Mouse (Mus musculus) CD4-positive, CD25-positive, alpha-beta regulatory T cell (primary cell): ENCODE results near the gene Usp46. TPM values are rescaled to one million over a fixed set of nuclear protein-coding genes. Genes with fewer than 3 reads are reported as not detected.

Experiments
- polyA plus RNA-seq: library from polyadenylated mRNA; unstranded; fragments of 100-300 nt; shearing (Covaris generic); gene quantifications from one replicate; pipeline ENCODE4 v1.2.1, GENCODE M21; 2017

Usp46 gene
- 10.8 TPM for polyA plus RNA-seq

DNA sequence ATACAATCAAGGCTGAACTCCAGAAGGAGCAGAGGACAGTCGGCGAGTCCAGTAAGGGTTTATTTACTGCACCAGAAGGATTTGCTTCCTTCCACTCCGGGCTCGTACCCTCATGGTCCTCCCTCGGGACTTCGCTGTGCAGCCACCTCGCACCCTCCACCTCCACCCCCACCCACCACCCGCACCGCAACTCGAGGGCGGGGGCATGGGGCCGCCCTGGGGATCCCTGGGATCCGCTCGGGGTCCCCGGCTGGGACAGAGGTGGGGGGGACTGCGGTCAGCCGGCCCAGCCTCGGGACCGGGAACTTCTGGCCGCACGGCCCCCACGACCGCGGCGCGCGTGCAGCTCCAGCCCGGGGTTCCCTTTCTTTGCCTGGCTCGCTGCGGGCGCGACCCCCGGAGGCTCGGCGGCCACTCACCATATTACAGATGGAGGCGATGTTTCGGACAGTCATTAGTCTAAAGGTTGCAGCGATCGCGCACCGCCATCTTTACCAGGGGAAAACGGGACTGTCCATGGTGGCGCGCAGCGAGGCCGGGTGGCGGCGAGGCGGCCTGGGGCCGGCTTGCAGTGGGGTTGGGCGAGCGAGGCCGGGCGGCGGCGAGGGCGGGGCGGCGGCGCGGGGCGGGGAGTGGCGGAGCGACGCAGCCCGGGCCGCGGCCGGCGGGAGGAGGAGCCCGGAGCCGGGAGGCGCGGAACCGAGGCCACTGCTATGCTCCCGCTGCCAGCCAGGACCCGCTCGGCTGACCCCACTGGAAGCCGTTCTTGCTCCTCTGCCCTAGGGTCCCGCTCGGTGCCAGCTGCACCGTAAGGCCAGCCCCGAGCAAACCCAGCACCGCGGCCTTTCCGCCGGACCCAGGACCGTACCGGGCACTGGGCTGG, at the start of gene Usp46:
TSS of gene Usp46 (minus strand) at position 601 of the 883 bp plus-strand sequence.

Other genes starting within 250 kb of the Usp46 start
- gene Rasl11b, start 126.9 kb upstream of the Usp46 start, polyA plus RNA-seq: 17.2 TPM